Comparison of ENCODE assay signal across 16 mouse cellular contexts in the genomic region with DNA sequence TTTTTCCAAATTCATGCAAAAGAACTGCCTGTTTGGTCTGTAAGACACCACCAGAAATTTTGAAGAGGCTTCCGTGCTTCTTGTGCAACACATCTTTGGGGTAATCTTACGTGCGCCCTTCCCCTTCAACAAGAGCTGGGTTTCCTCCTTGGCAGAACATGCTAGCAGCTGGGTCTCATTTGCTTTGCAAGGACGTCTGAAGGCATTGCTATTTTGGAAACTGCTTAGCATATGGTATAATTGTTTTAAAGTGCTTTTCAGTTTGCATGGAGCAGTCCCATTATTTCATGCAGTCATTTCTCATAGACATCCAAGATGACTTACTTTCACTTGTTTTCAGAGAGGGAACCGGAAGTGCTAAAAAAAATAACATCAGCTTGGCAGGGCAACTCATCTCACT.
DNase-seq lines count a peak whose midpoint lies in the region; ATAC-seq lines count a peak whose summit lies in the region.
"Had no signal": no experiment of that assay in that cellular context is flagged by ENCODE, and none has a peak within 500 bp of the region (broad histone marks: within the 10 kb centered on the region; RNA-seq: fewer than 3 reads in every experiment).

No protein-coding gene starts in this region.

- H3K27ac ChIP-seq in hindbrain, embryonic 11.5 days (ENCODE audit: low read depth, low read length) = no peak overlapping the region
- H3K27ac ChIP-seq: limb, embryonic 15.5 days; neural tube, embryonic 12.5 days had no signal

- 0 out of 2 replicates have a peak, but pooled peaks cover 2% of the 10 kb centered on the region for H3K36me3 ChIP-seq in hindbrain, embryonic 11.5 days (ENCODE audit: control insufficient read depth, insufficient read depth, low read length)

- H3K27me3 ChIP-seq in hindbrain, embryonic 11.5 days (ENCODE audit: control insufficient read depth, insufficient read depth, low read length) = no peaks in the 10 kb centered on the region
- H3K27me3 ChIP-seq: limb, embryonic 15.5 days; neural tube, embryonic 12.5 days had no signal

- intact Hi-C loops in left cerebral cortex, postnatal 25 days (cut with DNase I) = no loop called here

- no peaks in the 10 kb centered on the region for H3K4me1 ChIP-seq in hindbrain, embryonic 11.5 days (replicated peaks; ENCODE audit: control insufficient read depth, insufficient read depth, low read length)
- H3K4me1 ChIP-seq: limb, embryonic 15.5 days; neural tube, embryonic 12.5 days had no signal

- no peak overlapping the region for H3K9ac ChIP-seq in hindbrain, embryonic 11.5 days (ENCODE audit: low read depth, low read length)
- H3K9ac ChIP-seq: limb, embryonic 15.5 days; neural tube, embryonic 12.5 days had no signal

- H3K9me3 ChIP-seq in hindbrain, embryonic 11.5 days (ENCODE audit: control insufficient read depth, low read length) = no peaks in the 10 kb centered on the region
- H3K9me3 ChIP-seq: limb, embryonic 15.5 days; neural tube, embryonic 12.5 days had no signal

- WGBS in hindbrain, embryonic 11.5 days = 86% methylated on average over 5 of the region's 5 CpGs

- H3K4me2 ChIP-seq in hindbrain, embryonic 11.5 days (replicated peaks; ENCODE audit: low read depth, low read length) = no peak overlapping the region
- H3K4me2 ChIP-seq: limb, embryonic 15.5 days; neural tube, embryonic 12.5 days had no signal

- H3K4me3 ChIP-seq in hindbrain, embryonic 11.5 days (ENCODE audit: low read depth, low read length) = no peak overlapping the region
- H3K4me3 ChIP-seq: limb, embryonic 15.5 days; neural tube, embryonic 12.5 days had no signal

- ATAC-seq in hindbrain, embryonic 11.5 days (ENCODE audit: low FRiP score) = no peak
- ATAC-seq: hindbrain, embryonic 16.5 days; midbrain, embryonic 16.5 days had no signal

- DNase-seq in gastrocnemius, adult 18-20 months (ENCODE audit: low spot score) = peak; percentile 58
- no peak for DNase-seq in gastrocnemius, postnatal 10 days
- peak; percentile 46 for DNase-seq in 3T3-L1 (ENCODE audit: low read depth, low spot score)
- peak; percentile 18 for DNase-seq in brain, embryonic 18.5 days (ENCODE audit: low read depth, low spot score)
- peak; percentile 46 to 85 for DNase-seq in left cerebral cortex, postnatal 25 days (ENCODE audit: low spot score in 2 of 2)
- DNase-seq in spleen, adult 18-20 months = no peak
- no peak for DNase-seq in hindbrain, embryonic 11.5 days (ENCODE audit: low spot score)
- DNase-seq: cerebellum, adult 2 months; embryo, embryonic 11 days; kidney, adult 18-20 months; kidney, postnatal 4 days; lung, adult 18-20 months had no signal

Comparison
In these comparisons a context has a peak if more than half of its experiments do, and no peak if none do; other contexts are left out.
1. DNase-seq: peak in gastrocnemius, adult 18-20 months (single experiment), 3T3-L1 (single experiment), brain, embryonic 18.5 days (single experiment) and left cerebral cortex, postnatal 25 days (2 of 2); none in gastrocnemius, postnatal 10 days (single experiment), spleen, adult 18-20 months (0 of 2) and hindbrain, embryonic 11.5 days (single experiment).